Mouse (Mus musculus) c-Kit-positive CD71-positive TER-119-negative erythroid progenitor cells, embryonic 14.5 days (primary cell): ENCODE results near the gene Amz1.

ENCODE experiments used
- DNase-seq: peaks from one replicate; pipeline ENCODE4 v3.0.0-alpha.2; 2013; ENCODE audit warnings: low read depth

Amz1 gene

GRCm38 (mm10) chr5:140726062-140726839 is 2.3 kb downstream of the Amz1 start:
- no peak for DNase-seq

DNA sequence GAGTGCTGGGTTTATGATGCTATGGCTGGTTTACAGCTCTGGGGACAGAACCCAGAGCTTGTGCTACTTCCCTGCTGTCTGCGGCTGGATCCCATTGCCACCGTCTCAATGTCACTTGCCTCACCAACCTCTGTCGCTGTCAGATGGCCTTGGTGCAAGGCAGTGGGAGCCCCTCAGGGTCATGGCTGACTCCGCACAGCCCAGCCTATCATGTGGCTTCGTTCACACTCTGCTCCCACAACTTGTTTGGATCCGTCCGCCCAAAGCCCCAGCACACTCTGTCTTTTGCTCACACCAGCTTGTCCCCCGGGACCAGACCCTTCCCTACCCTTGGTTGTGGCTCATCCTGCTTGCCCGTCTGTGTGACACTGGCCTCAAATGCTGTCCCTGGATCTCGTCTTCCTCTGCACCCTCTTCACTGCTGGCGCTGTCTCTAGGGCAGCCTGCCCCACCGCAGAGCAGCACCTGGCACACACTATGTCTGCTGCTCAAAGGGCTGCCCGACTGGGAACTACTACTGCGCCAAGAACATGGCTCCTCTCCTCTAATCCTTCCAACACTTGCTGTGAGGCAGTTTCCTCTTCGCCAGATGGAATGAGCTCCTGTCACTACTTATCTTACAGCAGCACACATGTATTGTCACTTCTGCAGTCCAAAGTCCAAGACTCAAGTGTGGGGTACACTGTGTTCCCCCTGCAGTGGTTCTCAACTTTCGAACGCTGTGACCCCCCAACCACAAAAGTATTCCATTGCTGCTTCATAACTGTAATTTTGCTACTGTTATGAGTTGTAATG is 3.2 kb downstream of the Amz1 start:
- no peak for DNase-seq

- DNase-seq: no peak
These were observed 7.3 kb downstream of the Amz1 start for GRCm38 (mm10) chr5:140731040-140731797.

- peak; percentile 22 for DNase-seq
These were observed 8.3 kb downstream of the Amz1 start for GRCm38 (mm10) chr5:140732195-140732594.

- DNase-seq: no peak
These were observed 9.4 kb downstream of the Amz1 start for GRCm38 (mm10) chr5:140733336-140733735.

DNA sequence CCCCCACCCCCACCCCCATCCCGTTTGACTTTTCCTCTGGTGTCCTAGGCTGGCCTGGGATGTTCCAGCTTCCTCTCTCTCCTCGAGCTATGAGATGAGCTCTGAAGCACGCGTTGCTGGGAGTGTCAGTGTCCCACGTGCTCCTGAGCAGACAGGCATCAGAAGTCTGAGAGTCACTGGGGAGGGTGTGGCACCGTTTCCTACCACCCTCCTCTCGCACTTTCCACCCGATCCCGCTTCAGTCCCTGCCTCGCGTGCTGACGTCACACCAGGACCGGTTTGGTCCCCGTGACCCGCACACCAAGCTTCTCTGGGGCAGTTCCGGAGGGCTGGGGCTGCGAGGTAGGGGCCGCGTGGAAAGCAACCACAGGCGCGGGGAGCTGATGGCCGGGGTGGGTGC is 11.4 kb downstream of the Amz1 start:
- DNase-seq: no peak

- DNase-seq: no peak
These were observed 12.2 kb downstream of the Amz1 start for GRCm38 (mm10) chr5:140736166-140736565.

- DNase-seq: no peak
These were observed 15.9 kb downstream of the Amz1 start for GRCm38 (mm10) chr5:140739813-140740212.

DNA sequence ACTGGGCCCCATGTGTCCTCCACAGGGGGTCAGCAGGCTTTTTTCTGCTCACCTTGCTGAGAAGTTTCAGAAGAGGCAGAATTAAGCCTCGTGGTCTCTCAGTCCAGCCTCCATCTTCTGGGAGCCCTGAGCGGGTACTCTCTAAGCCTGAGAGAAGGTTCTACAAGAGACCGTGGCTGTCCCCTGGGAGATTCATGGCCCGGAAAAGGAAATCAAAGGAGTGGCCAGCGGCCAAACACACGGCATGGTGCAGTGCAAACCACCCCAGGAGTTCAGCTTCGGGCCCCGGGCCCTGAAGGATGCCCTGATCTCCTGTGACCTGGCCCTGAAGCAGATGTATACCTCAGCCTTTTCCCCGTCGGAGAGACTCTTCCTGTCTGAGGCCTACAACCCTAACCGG is 17.1 kb downstream of the Amz1 start:
- no peak for DNase-seq

GRCm38 (mm10) chr5:140741877-140742276 is 17.9 kb downstream of the Amz1 start:
- peak; percentile 19 for DNase-seq

- no peak for DNase-seq
These were observed 19.8 kb downstream of the Amz1 start for GRCm38 (mm10) chr5:140743706-140744131.

GRCm38 (mm10) chr5:140748425-140748824 is 24.5 kb downstream of the Amz1 start:
- DNase-seq: no peak

DNA sequence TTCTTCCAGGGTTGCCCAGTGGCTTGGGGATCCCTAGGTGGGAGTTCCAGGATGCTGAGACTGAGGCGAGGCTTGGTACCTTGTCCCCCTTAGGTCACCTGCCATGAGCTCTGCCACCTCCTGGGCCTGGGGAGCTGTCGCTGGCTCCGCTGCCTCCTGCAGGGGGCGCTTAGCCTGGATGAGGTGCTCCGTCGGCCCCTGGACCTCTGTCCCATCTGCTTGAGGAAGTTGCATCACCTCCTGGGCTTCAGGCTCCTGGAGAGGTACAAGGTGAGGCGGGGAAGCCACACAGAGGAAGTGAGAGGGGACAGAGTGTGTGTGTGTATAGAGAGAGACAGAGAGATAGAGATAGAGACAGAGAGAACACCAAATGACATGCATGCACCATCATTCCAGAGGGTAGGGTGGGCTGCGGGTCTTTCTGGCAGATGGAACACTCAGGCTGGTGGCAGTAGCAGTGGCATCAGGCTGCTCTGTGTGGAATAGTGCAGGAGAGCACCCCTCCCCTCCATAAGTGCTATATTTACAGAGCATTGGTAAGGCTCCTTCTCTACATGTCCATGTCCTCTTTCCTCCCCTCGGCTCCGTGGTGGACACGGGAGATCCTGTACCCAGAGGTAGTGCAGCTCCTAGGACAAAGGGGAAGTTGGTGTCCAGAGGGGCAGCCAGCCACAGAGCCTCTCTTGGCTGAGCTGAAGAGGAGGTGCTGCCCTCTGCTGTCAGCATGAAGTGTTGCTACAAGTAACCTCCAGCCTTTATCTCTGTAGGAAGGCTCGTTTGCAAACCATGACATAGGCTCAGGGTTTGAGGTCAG is 25.3 kb downstream of the Amz1 start:
- DNase-seq: peak; percentile 66

- peak; percentile 20 for DNase-seq
These were observed 27.0 kb downstream of the Amz1 start for GRCm38 (mm10) chr5:140750925-140751324.

DNA sequence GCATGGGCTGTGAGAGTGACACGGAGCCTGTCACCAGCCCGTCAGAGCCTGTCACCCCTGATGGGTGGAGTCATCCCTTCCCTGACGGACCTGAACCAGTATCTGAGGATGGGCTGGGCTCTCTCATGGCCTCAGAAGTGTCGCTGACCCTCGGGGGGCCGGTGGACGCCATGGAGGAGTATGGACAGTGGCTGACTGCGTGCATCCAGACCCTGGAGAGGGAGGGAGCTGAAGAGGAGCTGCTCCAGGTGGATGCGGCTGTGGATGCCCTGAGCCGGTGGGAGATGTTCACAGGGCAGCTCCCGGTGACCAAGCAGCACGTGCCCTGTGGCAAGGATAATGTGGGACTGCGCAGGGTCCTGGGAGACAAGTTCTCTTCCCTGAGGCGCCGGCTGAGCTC is 28.1 kb downstream of the Amz1 start:
- no peak for DNase-seq

DNA sequence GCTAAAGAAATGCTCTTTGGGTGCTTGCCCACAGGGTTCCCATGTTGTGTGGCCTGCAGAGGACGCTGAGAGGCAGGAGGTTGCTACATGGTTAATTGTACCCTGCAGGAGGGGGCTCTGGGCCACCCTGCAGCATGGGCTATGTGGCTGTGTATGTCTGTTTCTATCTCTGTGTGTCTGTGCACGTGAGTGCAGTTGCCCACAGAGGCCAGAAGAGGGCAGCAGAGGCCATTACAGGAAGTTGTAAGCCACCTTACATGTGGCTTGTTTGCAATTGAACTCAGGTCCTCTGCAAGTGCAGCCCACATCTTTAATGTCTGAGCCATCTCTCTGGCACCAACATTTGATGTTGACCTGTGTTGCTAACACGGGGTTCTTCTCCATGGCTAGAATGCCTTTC is 28.7 kb downstream of the Amz1 start:
- no peak for DNase-seq

GRCm38 (mm10) chr5:140753223-140753622 is 29.3 kb downstream of the Amz1 start:
- DNase-seq: no peak

- DNase-seq: no peak
These were observed 34.9 kb downstream of the Amz1 start for GRCm38 (mm10) chr5:140758864-140759263.

GRCm38 (mm10) chr5:140762540-140762939 is 38.6 kb downstream of the Amz1 start:
- no peak for DNase-seq

- no peak for DNase-seq
These were observed 41.1 kb downstream of the Amz1 start for GRCm38 (mm10) chr5:140764921-140765613.

DNA sequence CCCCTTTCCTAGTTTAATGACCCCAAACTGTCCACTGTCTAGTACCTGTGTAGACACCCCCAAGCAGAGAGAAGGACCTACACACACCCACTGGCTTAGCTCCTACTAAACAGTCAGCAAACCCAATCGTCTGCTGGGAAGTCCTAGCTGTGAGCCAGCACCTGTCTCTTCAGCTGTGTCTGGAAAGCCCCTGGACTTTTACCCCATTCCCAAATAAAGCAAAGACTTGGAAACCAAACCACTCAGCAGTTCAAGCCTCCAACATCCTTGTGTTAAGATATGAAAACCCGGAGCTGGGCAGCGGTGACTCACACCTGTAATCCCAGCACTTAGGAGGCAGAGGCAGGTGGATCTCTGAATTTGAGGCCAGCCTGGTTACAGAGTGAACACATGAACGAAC is 42.6 kb downstream of the Amz1 start:
- DNase-seq: no peak
